Comparison of ENCODE assay signal across 18 mouse cellular contexts in genomic region chr1:185071566-185071965, GRCm38 (mm10).
DNase-seq lines count a peak whose midpoint lies in the region; ATAC-seq and TF ChIP-seq lines count a peak whose summit lies in the region.
"Had no signal": no experiment of that assay in that cellular context is flagged by ENCODE, and none has a peak within 500 bp of the region (broad histone marks: within the 10 kb centered on the region; RNA-seq: fewer than 3 reads in every experiment).

No protein-coding gene starts in this region.

- no peak overlapping the region for H3K9ac ChIP-seq in intestine, postnatal 0 days (ENCODE audit: low read depth, low read length)
- H3K9ac ChIP-seq in liver, embryonic 16.5 days (ENCODE audit: low read depth, low read length), result no peak overlapping the region
- H3K9ac ChIP-seq in forebrain, embryonic 12.5 days, result no peak overlapping the region
- H3K9ac ChIP-seq: heart, embryonic 13.5 days; neural tube, embryonic 13.5 days had no signal

- no peaks in the 10 kb centered on the region for H3K9me3 ChIP-seq in intestine, postnatal 0 days (ENCODE audit: control insufficient read depth)
- no peaks in the 10 kb centered on the region for H3K9me3 ChIP-seq in liver, embryonic 16.5 days (replicated peaks; ENCODE audit: control insufficient read depth, low read length)
- no peaks in the 10 kb centered on the region for H3K9me3 ChIP-seq in forebrain, embryonic 12.5 days
- H3K9me3 ChIP-seq: embryonic facial prominence, embryonic 10.5 days; G1E; heart, embryonic 13.5 days had no signal

- no peaks in the 10 kb centered on the region for H3K27me3 ChIP-seq in intestine, postnatal 0 days (replicated peaks; ENCODE audit: control insufficient read depth, insufficient read depth, low read length)
- no peaks in the 10 kb centered on the region for H3K27me3 ChIP-seq in liver, embryonic 16.5 days (ENCODE audit: control insufficient read depth, insufficient read depth, low read depth, low read length)
- H3K27me3 ChIP-seq in forebrain, embryonic 12.5 days, result no peaks in the 10 kb centered on the region
- H3K27me3 ChIP-seq: heart, embryonic 13.5 days; neural tube, embryonic 13.5 days had no signal

- no peak overlapping the region for H3K27ac ChIP-seq in intestine, postnatal 0 days (ENCODE audit: low read depth, low read length)
- H3K27ac ChIP-seq in liver, embryonic 16.5 days (ENCODE audit: low read length), result no peak overlapping the region
- H3K27ac ChIP-seq in forebrain, embryonic 12.5 days, result no peak overlapping the region
- H3K27ac ChIP-seq: embryonic facial prominence, embryonic 10.5 days; heart, embryonic 13.5 days; kidney, postnatal 0 days; neural tube, embryonic 13.5 days had no signal

- no peak for TF ChIP-seq CTCF in intestine, postnatal 0 days (IDR thresholded peaks at IDR 0.05; ENCODE audit: low read depth)

- H3K4me2 ChIP-seq in intestine, postnatal 0 days (replicated peaks; ENCODE audit: low read depth), result peak overlapping the region; percentile 3; the same call in 1 of the 2 replicates
- no peak overlapping the region for H3K4me2 ChIP-seq in liver, embryonic 16.5 days (ENCODE audit: low read depth, low read length)
- no peak overlapping the region for H3K4me2 ChIP-seq in forebrain, embryonic 12.5 days
- H3K4me2 ChIP-seq: heart, embryonic 13.5 days; neural tube, embryonic 13.5 days had no signal

- H3K4me3 ChIP-seq in intestine, postnatal 0 days (ENCODE audit: low read depth, low read length), result no peak overlapping the region
- no peak overlapping the region for H3K4me3 ChIP-seq in liver, embryonic 16.5 days (ENCODE audit: low read depth, low read length)
- no peak overlapping the region for H3K4me3 ChIP-seq in forebrain, embryonic 12.5 days (replicated peaks)
- H3K4me3 ChIP-seq: embryonic facial prominence, embryonic 10.5 days; heart, embryonic 13.5 days; neural tube, embryonic 13.5 days had no signal

- DNase-seq in c-Kit-negative CD71-positive TER-119-positive erythroid progenitor cells, embryonic 14.5 days (ENCODE audit: low read depth, low spot score), result peak; percentile 25
- DNase-seq in B cell, adult 2 months, result no peak
- DNase-seq in spleen, postnatal 4 days (ENCODE audit: low spot score in 2 of 2), result no peak
- DNase-seq: adrenal gland, adult 2 months; cerebellum, adult 2 months; heart, postnatal 36 days; kidney, adult 11 months; lung, postnatal 10 days had no signal

- H3K4me1 ChIP-seq in intestine, postnatal 0 days (replicated peaks; ENCODE audit: control insufficient read depth, insufficient read depth, low read length), result no peaks in the 10 kb centered on the region; the same call in 1 of the 2 replicates
- no peaks in the 10 kb centered on the region for H3K4me1 ChIP-seq in liver, embryonic 16.5 days (ENCODE audit: control insufficient read depth, low read depth, low read length)
- no peaks in the 10 kb centered on the region for H3K4me1 ChIP-seq in forebrain, embryonic 12.5 days
- H3K4me1 ChIP-seq: embryonic facial prominence, embryonic 10.5 days; neural tube, embryonic 13.5 days had no signal

- no peaks in the 10 kb centered on the region for H3K36me3 ChIP-seq in intestine, postnatal 0 days (ENCODE audit: control insufficient read depth, insufficient read depth)
- no peaks in the 10 kb centered on the region for H3K36me3 ChIP-seq in liver, embryonic 16.5 days (ENCODE audit: control insufficient read depth, insufficient read depth)
- no peaks in the 10 kb centered on the region for H3K36me3 ChIP-seq in forebrain, embryonic 12.5 days (replicated peaks)
- H3K36me3 ChIP-seq: embryonic facial prominence, embryonic 10.5 days; G1E; heart, embryonic 13.5 days; neural tube, embryonic 13.5 days had no signal

- WGBS in intestine, postnatal 0 days, result 28% methylated on average over 7 of the region's 7 CpGs
- WGBS in liver, embryonic 16.5 days (ENCODE audit: insufficient replicate concordance), result 51% methylated on average over 7 of the region's 7 CpGs
- 84% methylated on average over 7 of the region's 7 CpGs for WGBS in forebrain, embryonic 12.5 days

- peak; percentile 26 for ATAC-seq in CD4-positive, CD25-positive, alpha-beta regulatory T cell, adult 4 months
- ATAC-seq in intestine, postnatal 0 days, result peak; percentile 59
- peak; percentile 79 for ATAC-seq in liver, embryonic 16.5 days (ENCODE audit: low read depth)
- no peak for ATAC-seq in forebrain, embryonic 12.5 days (ENCODE audit: low FRiP score)
- ATAC-seq: forebrain, embryonic 14.5 days had no signal
